Mouse (Mus musculus) urinary bladder, adult 2 months (tissue): ENCODE results near the gene Crocc. TPM values are rescaled to one million over a fixed set of nuclear protein-coding genes. Genes with fewer than 3 reads are reported as not detected.

Experiments used
- DNase-seq: peaks from one replicate; pipeline ENCODE4 v3.0.0; 2022; ENCODE audit warnings: low spot score
- polyA plus RNA-seq: library from polyadenylated mRNA; depleted of rRNA; stranded (reverse); fragments of >200 nt; gene quantifications from 2 replicates; pipeline ENCODE4 v1.2.3, GENCODE M21; 2012; rRNA removed

Gene Crocc
- polyA plus RNA-seq: 27.0 and 30.8 TPM in 2 replicates

DNA sequence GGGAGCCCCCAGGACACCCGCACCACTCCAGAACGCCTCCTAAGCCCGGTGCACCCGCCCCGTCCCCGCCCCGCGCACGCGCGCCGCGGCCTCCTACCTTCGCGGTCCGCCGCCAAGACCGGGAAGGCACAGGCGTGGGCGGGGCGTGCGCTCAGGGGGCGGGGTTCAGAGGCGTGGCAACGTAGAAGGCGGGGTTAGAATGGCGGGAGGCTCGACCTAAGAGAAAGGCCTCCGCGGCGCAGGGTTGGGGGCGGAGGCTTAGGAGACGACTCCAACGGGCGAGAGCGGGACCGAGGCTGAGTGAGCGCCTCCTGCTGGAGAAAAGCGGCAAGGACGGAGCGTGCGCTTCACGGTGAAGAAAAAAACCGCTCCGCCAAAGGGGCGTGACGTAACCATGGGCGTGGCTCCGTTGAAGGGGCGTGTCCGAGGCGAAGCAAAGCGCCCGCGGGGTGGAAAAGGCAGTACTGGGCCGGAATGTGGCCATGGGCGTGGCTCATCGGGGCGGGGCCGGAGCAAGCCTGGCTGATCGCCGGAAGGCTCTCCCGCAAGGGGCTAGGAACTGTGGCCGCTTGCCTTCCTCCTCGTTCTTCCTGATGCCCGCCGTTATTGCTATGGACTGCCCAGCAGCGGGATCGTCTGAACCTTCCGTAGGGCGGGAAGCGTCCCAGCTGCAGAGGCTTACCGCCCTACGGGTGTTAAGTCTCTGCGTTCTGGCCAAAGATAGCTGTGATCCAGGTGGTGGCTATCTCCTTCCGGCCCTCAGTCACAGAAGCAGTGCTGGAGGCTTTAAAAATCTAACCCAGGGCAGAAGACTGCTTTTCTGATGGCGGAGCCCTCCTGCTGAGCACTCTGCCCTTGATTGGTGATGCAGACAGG lies at the start of gene Crocc:
TSS of gene Crocc (minus strand) at position 125 of the 876 bp plus-strand sequence.
- peak; percentile 99 for DNase-seq

DNA sequence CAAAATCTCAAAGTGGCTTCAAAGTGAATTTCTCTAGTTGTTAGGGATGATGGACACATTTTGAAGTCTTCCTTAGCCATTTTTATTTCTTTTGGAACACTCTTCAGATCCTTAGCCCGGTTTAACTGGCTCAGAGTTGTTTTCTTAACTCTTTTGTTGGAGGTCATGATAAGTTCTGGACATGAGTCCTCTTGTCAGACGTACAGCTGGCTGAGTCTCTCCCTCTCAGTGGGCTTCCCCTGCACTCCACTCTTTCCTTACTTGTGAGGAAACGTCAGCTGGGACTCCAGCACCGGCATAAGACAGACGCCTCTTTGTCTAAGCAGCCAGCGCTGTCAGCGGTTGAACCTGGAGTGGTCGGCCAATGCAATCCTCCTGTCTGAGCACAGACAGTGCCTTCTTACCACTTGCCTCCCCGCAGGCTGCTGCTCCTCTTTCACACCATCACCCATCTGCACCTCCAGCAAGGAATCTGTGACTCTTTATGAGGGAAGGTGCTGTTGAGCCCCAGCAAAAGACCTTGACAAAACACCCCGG lies 47.9 kb upstream of the Crocc start:
- no peak for DNase-seq

GRCm38 (mm10) chr4:141106526-141107183 lies 46.3 kb upstream of the Crocc start:
- no peak for DNase-seq

DNA sequence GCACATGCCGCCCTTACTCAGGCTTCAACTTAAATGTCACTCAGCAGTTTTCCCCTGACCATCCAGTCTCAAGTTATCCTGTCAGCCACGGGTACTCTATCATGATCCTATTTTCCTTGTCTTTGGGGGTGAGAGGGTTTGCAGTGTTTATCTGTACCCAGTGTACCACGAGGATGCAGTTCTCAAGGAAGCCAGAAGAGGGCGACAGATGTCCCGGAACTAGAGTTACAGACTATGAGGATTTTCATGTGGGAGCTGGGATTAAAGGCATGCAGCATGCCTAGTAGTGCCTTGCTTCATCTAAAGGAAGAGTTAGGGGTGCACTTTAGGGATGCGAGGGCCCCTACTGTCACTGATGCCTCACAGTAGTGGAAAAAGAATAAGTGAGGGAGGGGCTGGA lies 41.5 kb upstream of the Crocc start:
- no peak for DNase-seq

- DNase-seq: no peak
These were observed 40.9 kb upstream of the Crocc start for GRCm38 (mm10) chr4:141101291-141101690.

DNA sequence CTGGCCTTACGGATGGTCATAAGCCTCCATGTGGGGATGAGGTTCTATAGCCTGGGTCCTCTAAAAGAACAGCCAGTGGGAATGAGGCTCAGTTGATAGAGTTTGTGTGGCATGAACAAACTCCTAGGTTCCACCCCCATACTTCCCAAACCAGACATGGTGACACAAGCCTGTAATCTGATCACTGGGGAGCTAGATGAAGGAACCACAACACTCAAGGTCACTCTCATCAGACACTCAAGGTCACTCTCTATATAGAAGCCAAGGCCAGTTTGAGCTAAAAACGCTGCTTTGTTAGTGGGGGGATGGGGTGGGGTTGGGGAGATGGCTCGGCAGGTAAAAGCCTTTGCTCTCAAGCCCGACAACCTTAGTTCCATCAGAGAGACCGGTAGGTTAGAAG lies 39.6 kb upstream of the Crocc start:
- DNase-seq: no peak

- no peak for DNase-seq
These were observed 38.6 kb upstream of the Crocc start for GRCm38 (mm10) chr4:141098935-141099334.

DNA sequence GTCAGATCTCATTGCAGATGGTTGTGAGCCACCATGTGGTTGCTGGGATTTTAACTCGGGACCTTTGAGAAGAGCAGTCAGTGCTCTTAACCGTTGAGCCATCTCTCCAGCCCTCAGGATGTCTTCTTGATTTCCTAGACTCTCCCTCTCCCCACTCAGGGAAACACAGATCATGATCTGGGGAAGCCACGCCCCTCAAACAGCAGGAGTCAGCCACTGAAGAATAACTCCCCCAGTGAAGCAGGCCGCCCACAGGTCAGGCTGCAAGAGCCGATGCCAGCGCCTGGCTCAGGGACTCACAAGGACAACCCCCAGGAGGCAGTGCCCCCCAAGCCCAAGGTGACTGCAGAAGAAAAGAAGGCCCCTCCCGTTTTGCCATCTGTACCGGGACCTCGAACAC lies 36.4 kb upstream of the Crocc start:
- no peak for DNase-seq

GRCm38 (mm10) chr4:141095016-141095415 lies 34.7 kb upstream of the Crocc start:
- DNase-seq: no peak

- DNase-seq: no peak
These were observed 28.4 kb upstream of the Crocc start for GRCm38 (mm10) chr4:141088714-141089113.

DNA sequence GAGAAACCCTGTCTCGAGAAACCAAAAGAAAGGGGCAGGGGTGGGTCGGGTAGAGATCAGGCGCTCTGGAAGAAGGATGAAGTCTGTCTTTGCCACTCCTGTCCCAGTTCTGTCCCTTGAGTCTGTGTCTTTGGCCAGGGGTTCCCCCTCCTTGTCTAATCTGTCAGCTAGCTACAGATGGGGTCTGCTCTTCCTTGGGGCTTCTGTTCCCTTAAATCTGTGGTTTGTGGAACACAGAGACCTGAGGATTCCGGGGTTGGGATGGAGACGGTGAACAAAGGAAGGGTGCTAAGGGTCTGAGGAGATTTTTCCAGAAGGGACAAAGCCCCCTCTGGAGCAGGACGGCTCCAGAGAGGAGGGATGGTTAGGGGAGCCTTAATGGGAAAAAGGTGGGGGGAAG lies 27.7 kb upstream of the Crocc start, which contains the start of gene Spata21:
TSS of gene Spata21 (plus strand) at position 301 of the 400 bp plus-strand sequence.
- no peak for DNase-seq

GRCm38 (mm10) chr4:141086862-141087261 lies 26.5 kb upstream of the Crocc start:
- no peak for DNase-seq

DNA sequence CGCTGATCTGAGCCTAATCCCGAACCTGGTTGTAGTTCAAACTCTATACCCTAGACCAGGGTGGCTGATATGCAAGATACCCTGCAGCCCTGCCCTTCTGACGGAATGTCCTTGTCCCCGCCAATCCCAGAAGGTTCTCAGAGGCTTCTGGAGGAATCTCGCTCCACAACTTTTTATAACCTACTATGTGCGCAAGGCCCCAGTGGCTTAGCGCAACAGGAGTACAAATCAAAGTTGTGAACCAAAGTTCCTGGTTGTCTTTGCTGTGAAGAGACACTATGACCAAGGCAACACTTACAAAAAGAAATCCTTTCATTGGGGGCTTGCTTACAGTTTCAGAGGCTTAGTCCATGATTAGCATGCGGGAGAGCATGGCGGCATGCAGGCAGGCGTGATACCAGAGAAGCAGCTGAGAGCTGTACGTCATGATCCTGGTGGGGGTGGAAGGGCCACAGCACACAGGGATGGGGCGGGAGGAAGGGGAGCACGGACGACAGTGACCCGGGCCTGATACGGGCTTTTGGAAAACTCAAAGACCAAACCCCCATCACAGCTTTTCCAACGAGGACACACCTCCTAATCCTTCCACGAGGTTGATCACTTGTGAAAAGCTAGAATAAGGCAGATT lies 18.3 kb upstream of the Crocc start:
- no peak for DNase-seq

- DNase-seq: peak; percentile 80
These were observed 17.5 kb upstream of the Crocc start, which contains the start of gene Necap2 for GRCm38 (mm10) chr4:141077681-141078509. Gene Necap2, minus strand, starts transcription at chr4:141078357.

- no peak for DNase-seq
These were observed 16.6 kb upstream of the Crocc start for GRCm38 (mm10) chr4:141076761-141077506.

DNA sequence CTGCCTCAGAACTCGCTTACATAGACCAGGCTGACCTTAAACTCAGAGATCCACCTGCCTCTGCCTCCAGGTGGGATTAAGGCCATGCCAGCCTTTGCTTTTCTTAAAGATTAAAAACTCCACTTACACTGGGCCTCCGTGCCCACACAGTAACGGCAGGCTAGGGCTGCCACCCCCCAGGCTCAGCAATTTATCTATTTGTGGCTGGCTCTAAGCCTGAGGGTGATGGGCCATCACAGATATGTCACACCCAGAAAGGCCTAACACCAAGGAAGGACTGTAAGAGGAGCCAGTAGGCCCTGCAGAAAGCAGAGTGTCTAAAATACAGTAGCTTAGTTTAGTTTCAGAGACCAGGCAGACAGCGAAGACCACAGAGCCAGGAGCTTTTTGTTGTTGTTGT lies 13.8 kb upstream of the Crocc start:
- no peak for DNase-seq

GRCm38 (mm10) chr4:141073661-141074060 lies 13.3 kb upstream of the Crocc start:
- DNase-seq: no peak

GRCm38 (mm10) chr4:141072502-141072901 lies 12.2 kb upstream of the Crocc start:
- no peak for DNase-seq

- no peak for DNase-seq
These were observed 9.4 kb upstream of the Crocc start for GRCm38 (mm10) chr4:141069731-141070130.

GRCm38 (mm10) chr4:141068655-141069054 lies 8.3 kb upstream of the Crocc start:
- no peak for DNase-seq
